Mouse (Mus musculus) frontal cortex, postnatal 36 days (tissue): ENCODE data around the gene Fbxl7.
A peak's percentile ranks its signal among the peaks of the same experiment; 100 is the strongest.

ENCODE experiments used
- DNase-seq, 2 experiments: peaks; one replicate each; pipeline ENCODE4 v3.0.0; 2022; ENCODE audit warnings: low spot score in 2 of 2

The Fbxl7 gene

DNA sequence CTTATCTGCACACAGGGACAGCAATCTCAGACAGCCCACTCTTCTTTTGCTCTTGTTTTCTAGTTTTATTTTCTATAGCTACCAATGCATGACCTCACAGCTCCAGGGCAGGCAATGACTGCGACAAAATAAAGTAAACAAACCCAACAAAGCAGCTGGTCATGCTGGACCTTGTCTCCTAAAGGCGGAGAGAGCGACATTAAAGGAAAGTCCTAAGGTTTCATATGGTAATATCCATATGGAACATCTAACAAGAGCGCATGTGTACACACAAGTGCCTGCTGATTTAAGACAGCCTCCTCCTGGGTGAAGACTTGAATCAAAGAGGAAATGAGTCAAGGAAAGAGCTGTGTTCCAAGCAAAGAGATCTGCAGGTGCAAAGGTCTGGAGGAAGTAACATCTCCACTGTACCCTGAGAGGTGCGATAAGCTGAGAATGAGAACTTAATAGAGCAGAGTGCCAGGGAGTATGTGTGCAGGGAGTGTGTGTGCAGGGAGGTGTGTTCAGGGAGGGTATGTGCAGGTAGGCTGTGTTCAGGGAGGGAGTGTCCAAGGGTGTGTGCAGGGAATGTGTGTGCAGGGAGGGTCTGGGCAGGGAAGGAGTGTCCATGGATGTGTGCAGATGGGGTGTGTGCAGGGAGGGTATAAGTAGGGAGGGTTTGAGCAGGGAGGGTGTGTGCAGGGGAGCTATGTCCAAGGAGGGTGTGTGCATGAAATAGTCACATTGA is 193.3 kb downstream of the Fbxl7 start:
- no peak for DNase-seq

- DNase-seq: no peak
Measured at GRCm38 (mm10) chr15:26693075-26693474, 202.3 kb downstream of the Fbxl7 start.

- no peak for DNase-seq
Measured at GRCm38 (mm10) chr15:26688472-26689104, 206.8 kb downstream of the Fbxl7 start.

DNA sequence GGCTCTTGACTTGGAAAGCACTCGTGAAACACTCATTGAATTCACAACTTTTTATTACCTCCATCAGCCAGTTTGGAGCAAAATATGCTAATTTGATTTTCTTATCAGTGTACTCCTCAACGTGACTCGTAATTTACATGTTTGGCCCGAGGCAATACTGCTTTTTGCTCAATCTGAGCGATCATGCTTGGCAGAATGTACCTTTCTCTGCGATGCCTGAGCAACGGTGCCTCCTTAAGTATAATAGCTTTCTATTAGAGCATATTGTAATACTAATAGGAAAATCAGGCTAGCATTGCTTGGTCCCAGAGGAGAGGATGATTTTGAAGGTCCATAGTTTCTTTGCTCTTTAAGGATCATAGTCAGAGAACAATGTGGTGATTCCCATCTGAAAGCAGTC is 207.7 kb downstream of the Fbxl7 start:
- no peak for DNase-seq

- DNase-seq: peak in 1 of 2 experiments; percentile 29
Measured at GRCm38 (mm10) chr15:26682279-26682678, 213.1 kb downstream of the Fbxl7 start.

DNA sequence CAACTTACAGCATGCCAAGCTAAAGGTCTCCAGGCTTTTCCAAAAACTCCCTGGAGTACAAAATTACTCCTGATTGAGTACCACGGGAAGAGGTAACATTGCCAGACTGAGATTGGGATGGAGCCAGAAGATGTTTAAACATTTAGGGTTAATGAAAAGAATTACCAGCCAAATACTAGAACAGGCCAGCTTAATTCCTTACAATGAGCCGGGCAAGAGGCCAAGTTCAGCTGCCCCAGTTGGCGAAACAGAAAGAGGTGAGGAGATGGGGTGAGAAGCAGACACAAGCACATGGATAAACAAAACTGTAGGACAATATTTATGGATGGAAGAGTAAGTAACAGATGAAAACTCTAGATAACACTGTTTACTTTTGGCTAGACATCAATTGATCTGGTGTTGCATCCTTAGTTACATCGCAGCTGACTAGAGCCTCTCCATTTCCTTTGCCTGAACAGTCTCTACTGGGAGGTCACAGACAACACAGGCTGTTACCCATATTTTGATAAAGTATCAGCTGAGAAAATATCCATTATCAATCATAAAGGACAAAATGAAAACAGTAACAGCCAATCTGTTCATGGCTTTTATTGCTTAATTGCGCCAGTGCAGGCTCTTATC is 222.0 kb downstream of the Fbxl7 start:
- peak in 1 of 2 experiments; percentile 10 for DNase-seq

GRCm38 (mm10) chr15:26654988-26655387 is 240.4 kb downstream of the Fbxl7 start:
- DNase-seq: peak in 1 of 2 experiments; percentile 7

GRCm38 (mm10) chr15:26642563-26642962 is 252.8 kb downstream of the Fbxl7 start:
- DNase-seq: peak in 1 of 2 experiments; percentile 12

- peak in 1 of 2 experiments; percentile 27 for DNase-seq
Measured at GRCm38 (mm10) chr15:26639726-26640125, 255.7 kb downstream of the Fbxl7 start.

DNA sequence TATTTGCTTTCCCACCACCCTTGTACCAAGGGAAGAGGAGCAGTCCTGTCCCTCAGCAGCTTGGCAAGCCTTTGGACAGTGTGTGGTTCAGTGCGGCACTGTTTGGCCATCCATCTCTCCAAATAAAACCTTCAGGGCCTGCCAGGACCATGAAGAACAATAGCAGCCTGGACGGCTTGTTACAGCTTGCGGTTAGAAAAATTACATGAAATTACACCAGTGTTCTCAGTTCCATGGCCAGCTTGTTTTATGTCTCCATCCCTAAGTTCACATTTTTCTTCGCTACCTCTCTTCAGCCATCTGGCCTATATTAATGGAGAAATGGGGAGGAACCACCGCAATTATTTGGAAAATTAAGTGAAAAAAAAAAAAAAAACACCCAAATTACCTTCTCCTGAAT is 259.8 kb downstream of the Fbxl7 start:
- no peak for DNase-seq

GRCm38 (mm10) chr15:26628181-26628580 is 267.2 kb downstream of the Fbxl7 start:
- DNase-seq: no peak

- DNase-seq: no peak
Measured at GRCm38 (mm10) chr15:26623242-26623641, 272.1 kb downstream of the Fbxl7 start.

GRCm38 (mm10) chr15:26620279-26620678 is 275.1 kb downstream of the Fbxl7 start:
- DNase-seq: peak; percentile 22 to 53

- DNase-seq: no peak
Measured at GRCm38 (mm10) chr15:26619221-26619620, 276.2 kb downstream of the Fbxl7 start.

DNA sequence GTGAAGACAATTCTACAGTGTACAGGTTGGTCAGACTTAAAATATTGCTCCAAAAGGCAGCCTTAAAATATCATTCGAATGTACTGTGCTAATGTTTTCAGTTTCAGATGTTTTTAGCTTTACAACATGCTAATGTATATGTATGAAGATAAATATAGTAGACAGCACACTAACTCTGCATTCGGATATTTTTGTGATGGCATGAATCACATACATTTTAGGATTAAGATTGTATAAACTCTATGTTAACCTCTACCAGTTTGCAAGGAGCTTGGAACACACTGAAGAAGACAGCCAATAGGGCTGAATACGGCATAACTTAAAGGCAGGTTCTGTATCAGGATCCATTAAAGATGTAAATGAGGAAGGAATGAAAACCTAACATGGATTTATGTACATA is 299.1 kb downstream of the Fbxl7 start:
- no peak for DNase-seq

GRCm38 (mm10) chr15:26579947-26580709 is 315.3 kb downstream of the Fbxl7 start:
- no peak for DNase-seq

DNA sequence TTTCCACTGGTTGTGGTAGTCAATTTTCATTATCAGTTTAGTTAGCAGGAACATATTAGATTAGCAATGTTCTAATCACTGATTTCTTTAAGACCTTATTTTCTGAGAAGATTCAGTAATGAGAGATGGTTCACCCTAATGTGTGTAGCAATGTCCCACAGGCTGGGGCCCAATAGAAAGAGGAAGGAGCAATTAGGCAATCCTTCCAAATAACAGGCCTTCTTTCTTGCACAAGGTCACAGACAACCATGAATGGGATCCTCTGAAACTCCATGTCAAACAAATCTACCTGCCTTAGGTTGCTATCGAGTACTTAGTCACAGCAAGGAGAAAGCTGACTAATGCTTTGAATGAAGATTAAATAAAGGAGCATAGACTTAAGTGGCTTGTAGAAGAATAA is 316.9 kb downstream of the Fbxl7 start:
- no peak for DNase-seq

DNA sequence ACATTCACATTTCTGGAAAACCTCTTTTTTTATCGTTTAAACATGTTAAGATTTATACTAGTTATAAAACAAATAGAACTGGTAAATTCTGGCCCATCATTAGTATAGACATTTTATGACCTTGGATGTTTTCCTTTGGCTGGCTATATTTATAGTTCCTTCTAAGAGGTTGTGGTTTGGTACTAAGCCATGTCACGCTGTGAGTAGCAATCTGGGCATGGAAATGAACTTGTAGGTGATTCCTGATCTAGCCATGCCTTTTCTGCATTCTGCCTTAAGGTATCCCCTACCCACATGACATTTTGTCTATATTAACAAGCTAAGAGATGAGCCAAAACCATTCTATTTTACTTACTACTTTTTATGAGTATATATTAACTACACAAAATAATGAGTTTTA is 329.3 kb downstream of the Fbxl7 start:
- DNase-seq: no peak

GRCm38 (mm10) chr15:26553620-26554019 is 341.8 kb downstream of the Fbxl7 start:
- DNase-seq: no peak

DNA sequence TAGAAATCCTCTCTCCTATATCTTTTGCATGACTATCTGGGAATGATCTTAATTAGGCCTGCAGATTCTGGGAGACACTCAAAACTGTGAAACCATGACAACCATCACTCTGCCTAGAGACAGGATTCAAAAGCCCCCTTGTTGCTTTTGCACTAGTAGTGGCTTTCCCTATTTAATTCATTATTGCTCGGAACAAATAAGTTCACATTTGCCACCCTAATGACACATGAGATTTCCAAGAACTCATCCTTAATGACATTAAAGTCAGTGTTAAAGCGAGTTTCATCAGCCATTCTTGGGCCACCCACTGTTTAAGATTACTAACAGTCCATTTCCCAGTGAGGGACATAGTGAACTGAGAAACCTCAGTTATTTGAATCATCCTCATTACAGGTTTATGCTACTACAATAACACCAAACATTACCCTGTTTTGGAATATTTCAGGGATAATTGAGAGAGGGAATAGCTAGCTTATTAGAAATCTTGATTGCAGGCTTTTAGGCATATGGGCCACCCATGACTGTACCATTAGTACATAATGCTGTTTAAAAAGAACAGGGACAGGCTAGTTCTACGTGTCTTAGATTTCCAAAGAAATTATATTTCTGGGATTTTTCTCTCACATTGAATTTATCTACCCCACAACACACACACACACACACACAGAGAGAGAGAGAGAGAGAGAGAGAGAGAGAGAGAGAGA is 361.2 kb downstream of the Fbxl7 start:
- DNase-seq: no peak

- DNase-seq: no peak
Measured at GRCm38 (mm10) chr15:26519220-26519631, 376.2 kb downstream of the Fbxl7 start.

GRCm38 (mm10) chr15:26501024-26501423 is 394.4 kb downstream of the Fbxl7 start:
- no peak for DNase-seq
